Mouse (Mus musculus): ENCODE results near the gene Med20. TPM values are rescaled to one million over a fixed set of nuclear protein-coding genes. Genes with fewer than 3 reads are reported as not detected.

The Med20 gene
- polyA plus RNA-seq, 1 experiment: 10.7 TPM

GRCm38 (mm10) chr17:47669166-47669565 is 57.8 kb downstream of the Med20 start:
- 0 out of 2 replicates have a peak, but pooled peaks cover 2% of the 10 kb centered on the region for H3K4me1 ChIP-seq (ENCODE audit: control insufficient read depth, insufficient read depth, insufficient read length, low read length)
- no peak overlapping the region for H3K27ac ChIP-seq (replicated peaks; ENCODE audit: low read depth, low read length)
- no peak overlapping the region for H3K4me3 ChIP-seq (ENCODE audit: insufficient read depth, low read depth, low read length)

DNA sequence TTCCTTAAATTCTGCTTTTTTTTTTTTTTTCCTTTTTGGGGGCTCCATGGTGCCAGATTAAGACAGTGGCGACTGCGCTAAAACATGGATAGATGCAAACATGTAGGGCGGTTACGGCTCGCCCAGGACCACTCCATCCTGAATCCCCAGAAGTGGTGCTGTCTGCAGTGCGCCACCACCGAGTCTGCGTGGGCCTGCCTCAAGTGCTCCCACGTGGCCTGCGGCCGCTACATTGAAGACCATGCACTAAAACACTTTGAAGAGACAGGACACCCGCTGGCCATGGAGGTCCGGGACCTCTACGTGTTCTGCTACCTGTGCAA is 60.6 kb downstream of the Med20 start:
- H3K4me1 ChIP-seq (ENCODE audit: control insufficient read depth, insufficient read depth, insufficient read length, low read length): 0 out of 2 replicates have a peak, but pooled peaks cover 2% of the 10 kb centered on the region
- no peak overlapping the region for H3K27ac ChIP-seq (replicated peaks; ENCODE audit: low read depth, low read length)
- H3K4me3 ChIP-seq (ENCODE audit: insufficient read depth, low read depth, low read length): peak overlapping the region; percentile 26; the same call in 1 of the 2 replicates

- peak overlapping the region; percentile 55 for H3K4me3 ChIP-seq (ENCODE audit: insufficient read depth, low read depth, low read length)
- 0 out of 2 replicates have a peak, but pooled peaks cover 2% of the 10 kb centered on the region for H3K4me1 ChIP-seq (ENCODE audit: control insufficient read depth, insufficient read depth, insufficient read length, low read length)
- no peak overlapping the region for H3K27ac ChIP-seq (replicated peaks; ENCODE audit: low read depth, low read length)
These were observed 61.1 kb downstream of the Med20 start for GRCm38 (mm10) chr17:47672311-47673111.

Other genes starting within 250 kb of the Med20 start
- gene Mrps10, start 242.7 kb upstream of the Med20 start, polyA plus RNA-seq (2012; ENCODE audit: insufficient read depth, insufficient read length, missing spikeins): 81.5 and 85.6 TPM in 2 replicates
- not detected in 2 replicates for gene Guca1b, start 226.2 kb upstream of the Med20 start, polyA plus RNA-seq (2012; ENCODE audit: insufficient read depth, insufficient read length, missing spikeins)
- not detected in 2 replicates for gene Guca1a, start 211.0 kb upstream of the Med20 start, polyA plus RNA-seq (2012; ENCODE audit: insufficient read depth, insufficient read length, missing spikeins)
- gene AI661453, start 175.0 kb upstream of the Med20 start, polyA plus RNA-seq (2012; ENCODE audit: insufficient read depth, insufficient read length, missing spikeins): 0.48 TPM in 1 of 2 replicates, not detected in the other
- gene 1700001C19Rik, start 174.2 kb upstream of the Med20 start, polyA plus RNA-seq (2012; ENCODE audit: insufficient read depth, insufficient read length, missing spikeins): not detected in 2 replicates
- gene Taf8, start 109.3 kb upstream of the Med20 start, polyA plus RNA-seq (2012; ENCODE audit: insufficient read depth, insufficient read length, missing spikeins): 6.8 and 8.9 TPM in 2 replicates
- 40.4 and 48.4 TPM in 2 replicates for gene Ccnd3, start 106.5 kb upstream of the Med20 start, polyA plus RNA-seq (2012; ENCODE audit: insufficient read depth, insufficient read length, missing spikeins)
- gene Bysl, start 90 bp upstream of the Med20 start, polyA plus RNA-seq (2012; ENCODE audit: insufficient read depth, insufficient read length, missing spikeins): 8.6 and 11.0 TPM in 2 replicates
- 1.2 and 5.0 TPM in 2 replicates for gene Gm20517, start within 50 bp of the Med20 start, polyA plus RNA-seq (2012; ENCODE audit: insufficient read depth, insufficient read length, missing spikeins)
- gene Usp49, start 19.1 kb downstream of the Med20 start, polyA plus RNA-seq (2012; ENCODE audit: insufficient read depth, insufficient read length, missing spikeins): 2.1 and 3.3 TPM in 2 replicates
- gene Tomm6, start 76.8 kb downstream of the Med20 start, polyA plus RNA-seq (2012; ENCODE audit: insufficient read depth, insufficient read length, missing spikeins): 306 and 307 TPM in 2 replicates
- 1.3 and 3.4 TPM in 2 replicates for gene Frs3, start 77.4 kb downstream of the Med20 start, polyA plus RNA-seq (2012; ENCODE audit: insufficient read depth, insufficient read length, missing spikeins)
- 1.3 TPM in 1 of 2 replicates, not detected in the other for gene Gm21981, start 82.9 kb downstream of the Med20 start, polyA plus RNA-seq (2012; ENCODE audit: insufficient read depth, insufficient read length, missing spikeins)
- gene Prickle4, start 83.2 kb downstream of the Med20 start, polyA plus RNA-seq (2012; ENCODE audit: insufficient read depth, insufficient read length, missing spikeins): 3.5 and 3.6 TPM in 2 replicates
- not detected in 2 replicates for gene Pgc, start 115.3 kb downstream of the Med20 start, polyA plus RNA-seq (2012; ENCODE audit: insufficient read depth, insufficient read length, missing spikeins)
- 8.7 and 14.8 TPM in 2 replicates for gene Tfeb, start 125.4 kb downstream of the Med20 start, polyA plus RNA-seq (2012; ENCODE audit: insufficient read depth, insufficient read length, missing spikeins)
- not detected in 2 replicates for gene Mdfi, start 223.1 kb downstream of the Med20 start, polyA plus RNA-seq (2012; ENCODE audit: insufficient read depth, insufficient read length, missing spikeins)